Mouse (Mus musculus) central nervous system, embryonic 18 days (tissue): ENCODE results near the gene Ccdc17. TPM values are rescaled to one million over a fixed set of nuclear protein-coding genes. Genes with fewer than 3 reads are reported as not detected.

Experiments
- polyA plus RNA-seq: library from polyadenylated mRNA; depleted of rRNA; stranded (reverse); fragments of >200 nt; gene quantifications from 2 replicates; pipeline ENCODE4 v1.2.3, GENCODE M21; 2012; rRNA removed

Ccdc17 gene
- polyA plus RNA-seq: 3.5 and 3.7 TPM in 2 replicates

DNA sequence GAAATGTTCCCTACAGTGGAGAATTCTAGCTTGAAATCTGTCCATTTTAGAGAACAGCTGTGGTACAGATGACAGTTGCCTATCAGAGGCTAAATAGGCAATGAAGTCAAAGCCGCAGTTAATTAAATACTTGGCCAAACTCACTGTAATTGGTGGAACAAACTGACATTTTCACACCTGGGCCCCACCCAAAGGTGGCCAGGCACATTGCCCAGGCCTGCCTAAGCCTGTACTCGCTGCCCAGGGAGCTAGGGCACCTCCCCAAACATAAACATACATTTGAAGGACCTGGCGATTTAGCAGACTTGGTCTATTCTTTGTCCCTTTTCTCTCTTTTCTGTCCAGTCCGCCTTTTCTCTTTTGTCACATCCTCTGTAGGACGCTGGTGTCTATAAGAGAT lies at the start of gene Ccdc17:
Ccdc17 (plus strand) TSS at position 276 of the 400 bp plus-strand sequence.

DNA sequence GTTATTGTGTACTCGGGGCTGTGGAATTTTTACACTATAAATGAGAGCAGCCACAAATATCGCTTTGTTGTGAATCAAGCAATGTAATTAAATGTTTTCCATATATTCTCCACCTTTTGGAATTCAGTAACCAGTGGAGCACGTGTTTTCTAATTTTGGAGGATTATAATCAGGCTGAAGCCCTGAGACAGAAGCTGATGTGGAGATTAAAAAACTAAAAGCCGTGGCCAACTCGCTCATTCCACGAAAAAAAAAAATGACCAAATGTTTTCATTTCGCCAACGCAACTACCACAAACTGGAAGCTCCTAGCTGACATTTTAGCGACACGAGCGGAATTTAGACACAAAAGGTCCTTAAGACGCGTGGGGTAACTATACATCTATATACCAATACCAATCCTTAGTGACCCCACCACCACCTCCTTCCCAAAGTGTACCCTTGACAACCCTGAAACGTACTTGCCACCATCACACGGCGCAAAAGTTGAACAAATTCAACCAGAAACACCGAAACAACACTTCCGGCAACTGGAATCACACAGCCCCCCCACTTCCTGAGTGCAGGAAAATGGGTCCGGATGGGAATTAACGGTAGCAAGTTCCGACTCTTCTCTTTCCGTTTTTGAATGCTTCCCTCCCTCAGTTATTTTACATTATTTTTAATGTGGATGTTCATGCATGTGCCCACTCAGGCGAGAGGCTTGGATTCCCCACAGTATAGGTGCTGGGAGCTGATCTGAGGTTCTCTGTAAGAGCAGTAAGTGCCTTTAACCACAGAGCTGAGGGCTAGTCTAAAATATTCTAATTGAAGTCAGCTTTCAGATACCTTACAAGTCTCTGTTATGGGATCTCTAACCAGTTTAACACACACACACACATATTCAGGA lies 40.8 kb upstream of the Ccdc17 start, which contains the start of gene Tmem69:
Tmem69 (minus strand) TSS at position 524 of the 888 bp plus-strand sequence.

DNA sequence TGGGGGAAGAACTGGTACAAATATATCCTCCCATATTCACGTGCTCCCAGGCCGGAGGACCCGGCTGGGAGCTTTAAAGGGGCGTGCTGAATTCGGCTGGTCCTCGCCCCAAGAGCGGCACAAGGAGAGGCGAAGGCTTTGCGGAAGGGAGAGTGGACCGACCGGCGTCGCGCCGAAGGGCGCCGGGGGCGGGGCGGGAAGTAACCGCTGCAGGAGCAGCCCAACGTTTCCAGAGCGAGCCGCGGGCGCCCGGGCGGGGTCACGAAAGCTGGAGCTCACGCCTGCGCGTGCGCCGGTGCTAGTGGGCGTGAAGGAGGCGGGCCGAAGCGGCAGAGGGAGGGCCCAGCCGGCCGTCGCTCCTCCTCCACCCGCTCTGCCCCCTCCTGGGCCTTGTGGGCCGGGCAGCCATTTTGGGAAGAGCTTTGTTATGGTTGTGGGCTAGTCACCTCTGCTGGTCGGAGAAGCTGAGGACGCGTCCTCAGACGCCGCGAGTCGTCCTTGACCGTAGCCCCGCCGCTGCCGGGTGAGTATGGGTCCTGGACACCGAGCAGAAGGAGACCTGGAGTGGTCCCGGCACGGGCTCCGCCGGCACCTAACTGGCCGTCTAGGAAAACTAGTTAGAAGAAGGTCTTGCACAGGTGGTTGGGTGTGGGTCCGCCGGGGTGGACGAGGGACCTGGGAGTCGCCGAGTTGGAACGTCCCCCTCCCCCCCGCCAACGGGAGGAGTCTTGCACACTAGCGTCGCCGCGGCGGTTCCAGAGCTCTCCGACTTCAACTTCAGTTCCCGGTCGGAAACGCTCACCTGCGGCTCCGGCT lies 38.9 kb upstream of the Ccdc17 start, which contains the start of gene Gpbp1l1:
Gpbp1l1 (plus strand) TSS at position 353 of the 816 bp plus-strand sequence.

DNA sequence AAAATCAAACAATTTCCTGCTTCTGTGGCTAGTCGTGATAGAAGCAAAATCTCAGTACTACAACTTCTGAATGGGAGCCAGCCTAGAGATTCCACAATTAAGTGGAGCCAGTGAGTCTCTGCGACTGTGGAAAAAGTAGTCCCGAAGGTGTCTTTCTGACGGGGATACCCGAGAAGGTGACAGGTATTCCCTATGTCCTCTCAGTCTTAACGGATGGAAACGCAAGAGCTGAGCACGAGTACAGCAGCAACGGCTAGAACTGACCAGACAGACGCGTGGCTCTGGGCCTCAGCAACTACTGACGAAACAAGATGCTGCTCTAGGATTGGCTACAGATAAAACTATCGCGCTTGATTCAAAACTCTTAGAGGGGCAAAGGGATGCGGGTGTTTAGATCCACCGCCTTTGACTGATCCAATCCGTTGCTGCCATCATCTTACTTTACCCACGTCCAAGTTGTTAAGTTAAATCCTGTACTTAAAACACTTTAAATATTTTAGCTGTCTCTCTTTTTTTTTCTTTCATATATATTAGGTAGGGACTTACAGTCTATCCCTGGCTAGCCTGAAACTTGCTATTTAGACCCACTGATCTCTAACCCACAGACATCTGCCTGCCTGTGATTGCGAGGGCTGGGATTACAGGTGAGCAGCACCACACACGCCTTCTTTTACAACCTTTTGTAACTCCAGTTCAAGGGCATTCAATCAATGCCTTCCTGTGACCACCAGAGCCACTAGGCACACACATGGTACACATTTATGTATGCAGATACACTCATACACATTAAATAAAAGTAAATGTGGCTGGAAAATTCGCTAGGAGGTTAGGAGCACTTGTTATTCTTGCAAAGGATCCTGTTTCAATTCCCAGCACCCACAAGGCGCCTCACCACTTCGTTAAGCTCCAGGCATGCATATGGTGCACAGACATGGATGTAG lies 31.5 kb downstream of the Ccdc17 start, which contains the start of gene Nasp:
Nasp (minus strand) TSS at position 220 of the 941 bp plus-strand sequence.

Other genes starting within 250 kb of the Ccdc17 start
- 134 and 146 TPM in 2 replicates for gene Mast2, start 132.5 kb upstream of the Ccdc17 start, polyA plus RNA-seq
- gene Ipp, start 89.1 kb upstream of the Ccdc17 start, polyA plus RNA-seq: 7.5 and 7.7 TPM in 2 replicates
- 9.9 and 10.9 TPM in 2 replicates for gene Tmem69, start 40.7 kb upstream of the Ccdc17 start, polyA plus RNA-seq
- 25.9 and 29.3 TPM in 2 replicates for gene Gpbp1l1, start 39.0 kb upstream of the Ccdc17 start, polyA plus RNA-seq
- 105 and 116 TPM in 2 replicates for gene Nasp, start 31.3 kb downstream of the Ccdc17 start, polyA plus RNA-seq
- 665 and 713 TPM in 2 replicates for gene Akr1a1, start 55.0 kb downstream of the Ccdc17 start, polyA plus RNA-seq
- 188 and 214 TPM in 2 replicates for gene Prdx1, start 88.9 kb downstream of the Ccdc17 start, polyA plus RNA-seq
- 18.5 and 18.6 TPM in 2 replicates for gene Mmachc, start 111.8 kb downstream of the Ccdc17 start, polyA plus RNA-seq
- 17.7 and 21.4 TPM in 2 replicates for gene Ccdc163, start 111.9 kb downstream of the Ccdc17 start, polyA plus RNA-seq
- gene Tesk2, start 124.3 kb downstream of the Ccdc17 start, polyA plus RNA-seq: 1.8 and 2.2 TPM in 2 replicates
- gene Toe1, start 211.0 kb downstream of the Ccdc17 start, polyA plus RNA-seq: 35.6 and 39.3 TPM in 2 replicates
- gene Mutyh, start 211.1 kb downstream of the Ccdc17 start, polyA plus RNA-seq: 12.8 and 13.0 TPM in 2 replicates
- 0.38 and 0.84 TPM in 2 replicates for gene Hpdl, start 225.1 kb downstream of the Ccdc17 start, polyA plus RNA-seq